Mouse (Mus musculus) heart, postnatal 0 days (tissue): ENCODE data around the gene Prpf3.

Experiments
- CTCF ChIP-seq: IDR thresholded peaks from 2 replicates; pipeline ENCODE4 v1.5.1; 2016; ENCODE audit warnings: antibody characterized with exemption, control low read depth, low read depth
- EP300 ChIP-seq: IDR thresholded peaks from 2 replicates; pipeline ENCODE4 v1.6.1; 2016; ENCODE audit warnings: antibody characterized with exemption, low read depth

- TF ChIP-seq CTCF (no peak), EP300 (0 out of 2 replicates have a peak, but pooled peaks have one; percentile 31)
Observed at GRCm38 (mm10) chr3:95904568-95904967, 48.9 kb upstream of the Prpf3 start, which contains the start of gene Car14.
